Mouse (Mus musculus) forebrain, postnatal 0 days (tissue): ENCODE data around the gene Selenom. TPM values are rescaled to one million over a fixed set of nuclear protein-coding genes. Genes with fewer than 3 reads are reported as not detected.

Experiments
- ATAC-seq: fragments of 200-750 bp; cut with Nextera tagmentation; 2 replicates; pipeline ENCODE4 v1.8.0; 2017; ENCODE audit warnings: mild to moderate bottlenecking, moderate library complexity
- DNase-seq: peaks from one replicate; pipeline ENCODE4 v3.0.0-alpha.2; 2015
- H3K27ac ChIP-seq: fragments of 300-500 bp; sonication (generic); 2 replicates; pipeline ENCODE4 v1.5.1; 2014; ENCODE audit warnings: low read depth, mild to moderate bottlenecking, antibody characterized with exemption, low read length, moderate library complexity, mixed read lengths
- H3K27me3 ChIP-seq: fragments of 300-500 bp; sonication (generic); 2 replicates; pipeline ENCODE4 v1.6.1; 2014; ENCODE audit warnings: mild to moderate bottlenecking, low read length, mixed read lengths; ENCODE audit not compliant: insufficient read depth
- H3K36me3 ChIP-seq: fragments of 300-500 bp; sonication (generic); 2 replicates; pipeline ENCODE4 v1.6.1; 2014; ENCODE audit warnings: mild to moderate bottlenecking, moderate library complexity; ENCODE audit not compliant: insufficient read depth
- H3K4me1 ChIP-seq: fragments of 300-500 bp; sonication (generic); 2 replicates; pipeline ENCODE4 v1.6.1; 2014; ENCODE audit warnings: antibody characterized with exemption; ENCODE audit not compliant: insufficient read depth
- H3K4me2 ChIP-seq: fragments of 300-500 bp; sonication (generic); 2 replicates; pipeline ENCODE4 v1.6.1; 2014; ENCODE audit warnings: low read depth, mild to moderate bottlenecking, moderate library complexity
- H3K4me3 ChIP-seq: fragments of 300-500 bp; sonication (generic); 2 replicates; pipeline ENCODE4 v1.5.1; 2014; ENCODE audit warnings: low read depth, low read length, mixed read lengths
- H3K9ac ChIP-seq: fragments of 300-500 bp; sonication (generic); 2 replicates; pipeline ENCODE4 v1.6.1; 2014; ENCODE audit warnings: mild to moderate bottlenecking
- H3K9me3 ChIP-seq: fragments of 300-500 bp; sonication (generic); 2 replicates; pipeline ENCODE4 v1.6.1; 2016; ENCODE audit warnings: low read length
- CTCF ChIP-seq: sonication (generic); IDR thresholded peaks from 2 replicates; pipeline ENCODE4 v1.5.1; 2016; ENCODE audit warnings: antibody characterized with exemption, control low read depth, low read depth
- WGBS: fragments of 180-500 bp; shearing (Covaris S2); extraction: QIAGEN DNeasy Blood & Tissue Kit; methylation state at CpG from one replicate; pipeline ENCODE4 v1.1.7; 2014; 5-methylcytosine and 5-hydroxymethylcytosine counted together
- polyA plus RNA-seq: library from polyadenylated mRNA; unstranded; fragments of >200 nt; fragmentation: Nextera tagmentation; extraction: Ambion mirVana; gene quantifications from 2 replicates; pipeline ENCODE4 v1.2.1, GENCODE M21; 2015
- total RNA-seq: library from RNA; depleted of rRNA; stranded (reverse); fragments of >200 nt; gene quantifications from 2 replicates; pipeline ENCODE4 v1.2.3, GENCODE M21; 2014

Gene Selenom
- total and polyA plus RNA-seq, 2 experiments from 2014 or later, result 119 to 227 TPM

- no peak for ATAC-seq
- H3K27me3 ChIP-seq, result no peaks in the 10 kb centered on the region
Measured at GRCm38 (mm10) chr11:3526207-3526606, 11.7 kb downstream of the Selenom start.

GRCm38 (mm10) chr11:3526979-3527738 lies 12.7 kb downstream of the Selenom start:
- Histone ChIP-seq H3K27ac (no peak overlapping the region), H3K4me1 (no peaks in the 10 kb centered on the region), H3K27me3 (no peaks in the 10 kb centered on the region), H3K9me3 (no peaks in the 10 kb centered on the region), H3K9ac (no peak overlapping the region), H3K4me3 (no peak overlapping the region), H3K4me2 (no peak overlapping the region), H3K36me3 (no peaks in the 10 kb centered on the region)
- DNase-seq (no peak), ATAC-seq (no peak)
- TF ChIP-seq CTCF, result no peak
- 94% methylated on average over 24 of the region's 24 CpGs for WGBS

More at GRCm38 (mm10) chr11:3526207-3526606, 11.7 kb downstream of the Selenom start:
- TF ChIP-seq CTCF, result no peak
- no peak overlapping the region for H3K4me2 ChIP-seq
- 69% methylated on average over 9 of the region's 9 CpGs for WGBS
- no peaks in the 10 kb centered on the region for H3K36me3 ChIP-seq
- H3K4me1 ChIP-seq, result no peaks in the 10 kb centered on the region
- no peak overlapping the region for H3K9ac ChIP-seq
- H3K27ac ChIP-seq, result no peak overlapping the region
- H3K9me3 ChIP-seq, result no peaks in the 10 kb centered on the region
- no peak overlapping the region for H3K4me3 ChIP-seq
- DNase-seq, result no peak

GRCm38 (mm10) chr11:3527766-3528165 lies 13.3 kb downstream of the Selenom start:
- ATAC-seq (no peak), DNase-seq (no peak)
- H3K27me3 ChIP-seq, result no peaks in the 10 kb centered on the region
- no peaks in the 10 kb centered on the region for H3K36me3 ChIP-seq
- 83% methylated on average over 8 of the region's 8 CpGs for WGBS
- no peak for TF ChIP-seq CTCF
- no peaks in the 10 kb centered on the region for H3K4me1 ChIP-seq
- no peak overlapping the region for H3K4me3 ChIP-seq
- no peak overlapping the region for H3K27ac ChIP-seq
- H3K9me3 ChIP-seq, result no peaks in the 10 kb centered on the region
- H3K4me2 ChIP-seq, result no peak overlapping the region
- no peak overlapping the region for H3K9ac ChIP-seq

GRCm38 (mm10) chr11:3528208-3528607 lies 13.7 kb downstream of the Selenom start:
- ATAC-seq, result no peak
- WGBS, result 82% methylated on average over 6 of the region's 6 CpGs

GRCm38 (mm10) chr11:3529476-3530252 lies 15.2 kb downstream of the Selenom start:
- WGBS, result 81% methylated on average over 20 of the region's 20 CpGs
- no peaks in the 10 kb centered on the region for H3K9me3 ChIP-seq
- H3K4me1 ChIP-seq, result no peaks in the 10 kb centered on the region
- TF ChIP-seq CTCF, result no peak
- no peaks in the 10 kb centered on the region for H3K36me3 ChIP-seq
- no peaks in the 10 kb centered on the region for H3K27me3 ChIP-seq
- no peak for DNase-seq
- ATAC-seq, result no peak
- no peak overlapping the region for H3K4me3 ChIP-seq
- no peak overlapping the region for H3K27ac ChIP-seq
- H3K4me2 ChIP-seq, result no peak overlapping the region
- H3K9ac ChIP-seq, result no peak overlapping the region

More at GRCm38 (mm10) chr11:3528208-3528607, 13.7 kb downstream of the Selenom start:
- no peak overlapping the region for H3K9ac ChIP-seq
- H3K4me1 ChIP-seq, result no peaks in the 10 kb centered on the region
- H3K27me3 ChIP-seq, result no peaks in the 10 kb centered on the region
- no peak for DNase-seq
- TF ChIP-seq CTCF, result no peak
- no peak overlapping the region for H3K4me3 ChIP-seq
- no peaks in the 10 kb centered on the region for H3K9me3 ChIP-seq
- no peak overlapping the region for H3K4me2 ChIP-seq
- no peak overlapping the region for H3K27ac ChIP-seq
- H3K36me3 ChIP-seq, result no peaks in the 10 kb centered on the region

GRCm38 (mm10) chr11:3530731-3531130 lies 16.2 kb downstream of the Selenom start:
- no peak for TF ChIP-seq CTCF
- Histone ChIP-seq H3K4me3 (no peak overlapping the region), H3K27ac (no peak overlapping the region), H3K27me3 (no peaks in the 10 kb centered on the region), H3K9me3 (no peaks in the 10 kb centered on the region), H3K4me2 (no peak overlapping the region), H3K9ac (no peak overlapping the region), H3K4me1 (no peaks in the 10 kb centered on the region), H3K36me3 (no peaks in the 10 kb centered on the region)
- ATAC-seq (no peak), DNase-seq (no peak)
- WGBS, result 89% methylated on average over 3 of the region's 3 CpGs

GRCm38 (mm10) chr11:3531634-3532033 lies 17.1 kb downstream of the Selenom start:
- ATAC-seq, result no peak
- WGBS, result 83% methylated on average over 6 of the region's 6 CpGs
- no peaks in the 10 kb centered on the region for H3K4me1 ChIP-seq
- H3K27me3 ChIP-seq, result no peaks in the 10 kb centered on the region
- H3K36me3 ChIP-seq, result no peaks in the 10 kb centered on the region
- peak; percentile 79 for TF ChIP-seq CTCF
- no peak overlapping the region for H3K27ac ChIP-seq
- no peak overlapping the region for H3K4me3 ChIP-seq
- H3K4me2 ChIP-seq, result no peak overlapping the region
- H3K9ac ChIP-seq, result no peak overlapping the region
- peak; percentile 63 for DNase-seq
- no peaks in the 10 kb centered on the region for H3K9me3 ChIP-seq
